Mouse (Mus musculus) forebrain, postnatal 0 days (tissue): ENCODE measurements around the gene Foxn1. TPM values are rescaled to one million over a fixed set of nuclear protein-coding genes. Genes with fewer than 3 reads are reported as not detected.

ENCODE experiments used
- ATAC-seq: fragments of 200-750 bp; cut with Nextera tagmentation; 2 replicates; pipeline ENCODE4 v1.8.0; 2017; ENCODE audit warnings: mild to moderate bottlenecking, moderate library complexity
- DNase-seq: peaks from one replicate; pipeline ENCODE4 v3.0.0-alpha.2; 2015
- H3K27ac ChIP-seq: fragments of 300-500 bp; sonication (generic); 2 replicates; pipeline ENCODE4 v1.5.1; 2014; ENCODE audit warnings: low read depth, mild to moderate bottlenecking, antibody characterized with exemption, low read length, moderate library complexity, mixed read lengths
- H3K27me3 ChIP-seq: fragments of 300-500 bp; sonication (generic); 2 replicates; pipeline ENCODE4 v1.6.1; 2014; ENCODE audit warnings: mild to moderate bottlenecking, low read length, mixed read lengths; ENCODE audit not compliant: insufficient read depth
- H3K36me3 ChIP-seq: fragments of 300-500 bp; sonication (generic); 2 replicates; pipeline ENCODE4 v1.6.1; 2014; ENCODE audit warnings: mild to moderate bottlenecking, moderate library complexity; ENCODE audit not compliant: insufficient read depth
- H3K4me1 ChIP-seq: fragments of 300-500 bp; sonication (generic); 2 replicates; pipeline ENCODE4 v1.6.1; 2014; ENCODE audit warnings: antibody characterized with exemption; ENCODE audit not compliant: insufficient read depth
- H3K4me2 ChIP-seq: fragments of 300-500 bp; sonication (generic); 2 replicates; pipeline ENCODE4 v1.6.1; 2014; ENCODE audit warnings: low read depth, mild to moderate bottlenecking, moderate library complexity
- H3K4me3 ChIP-seq: fragments of 300-500 bp; sonication (generic); 2 replicates; pipeline ENCODE4 v1.5.1; 2014; ENCODE audit warnings: low read depth, low read length, mixed read lengths
- H3K9ac ChIP-seq: fragments of 300-500 bp; sonication (generic); 2 replicates; pipeline ENCODE4 v1.6.1; 2014; ENCODE audit warnings: mild to moderate bottlenecking
- H3K9me3 ChIP-seq: fragments of 300-500 bp; sonication (generic); 2 replicates; pipeline ENCODE4 v1.6.1; 2016; ENCODE audit warnings: low read length
- CTCF ChIP-seq: sonication (generic); IDR thresholded peaks from 2 replicates; pipeline ENCODE4 v1.5.1; 2016; ENCODE audit warnings: antibody characterized with exemption, control low read depth, low read depth
- WGBS: fragments of 180-500 bp; shearing (Covaris S2); extraction: QIAGEN DNeasy Blood & Tissue Kit; methylation state at CpG from one replicate; pipeline ENCODE4 v1.1.7; 2014; 5-methylcytosine and 5-hydroxymethylcytosine counted together
- polyA plus RNA-seq: library from polyadenylated mRNA; unstranded; fragments of >200 nt; fragmentation: Nextera tagmentation; extraction: Ambion mirVana; gene quantifications from 2 replicates; pipeline ENCODE4 v1.2.1, GENCODE M21; 2015
- total RNA-seq: library from RNA; depleted of rRNA; stranded (reverse); fragments of >200 nt; gene quantifications from 2 replicates; pipeline ENCODE4 v1.2.3, GENCODE M21; 2014

Foxn1 gene
- total and polyA plus RNA-seq, 2 experiments from 2014 or later, result not detected

DNA sequence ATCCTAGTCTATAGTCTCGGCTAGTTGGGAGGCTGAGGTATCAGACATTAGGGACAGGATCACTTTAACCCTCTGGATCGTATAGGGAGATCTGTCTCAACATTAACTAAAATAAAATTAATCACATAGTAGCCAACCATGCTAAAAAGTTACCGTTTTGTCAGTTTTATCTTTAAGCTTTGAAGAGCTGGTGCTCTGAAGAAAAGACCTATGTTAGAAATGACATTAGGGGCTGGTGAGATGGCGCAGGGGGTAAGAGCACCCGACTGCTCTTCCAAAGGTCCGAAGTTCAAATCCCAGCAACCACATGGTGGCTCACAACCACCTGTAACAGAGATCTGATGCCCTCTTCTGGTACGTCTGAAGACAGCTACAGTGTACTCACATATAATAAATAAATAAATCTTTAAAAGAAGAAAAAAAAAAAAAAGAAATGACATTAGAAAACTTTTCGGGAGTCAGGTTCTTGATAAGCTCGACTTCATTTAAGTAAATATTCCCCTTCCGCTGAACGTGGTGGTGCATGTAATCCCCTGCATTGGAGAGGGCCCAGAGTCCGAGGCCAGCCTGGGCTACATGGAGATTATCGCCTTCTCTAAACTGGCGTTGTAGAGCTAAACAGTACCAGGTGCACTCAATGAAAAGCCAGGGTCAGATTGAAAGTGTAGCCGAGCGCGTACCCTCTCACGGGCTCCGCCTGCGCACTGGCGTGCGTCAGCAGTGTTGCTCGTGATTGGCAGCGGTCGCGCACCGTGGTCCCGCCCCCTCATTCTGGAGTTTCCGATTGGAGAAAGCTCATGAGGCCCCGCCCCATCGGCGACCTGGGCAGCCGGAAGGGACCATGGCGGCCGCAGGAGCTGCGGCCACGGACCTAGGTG lies 58.5 kb downstream of the Foxn1 start, which contains the start of gene Pigs:
Pigs (plus strand) TSS at position 782 of the 878 bp plus-strand sequence.
- peak; percentile 94 for DNase-seq
- H3K27ac ChIP-seq, result 0 out of 2 replicates have a peak within 1 kb of the TSS, but pooled peaks have one; percentile 50
- ATAC-seq, result peak; percentile 98
- H3K4me2 ChIP-seq, result peak within 1 kb of the TSS; percentile 66
- H3K36me3 ChIP-seq, result 0 out of 2 replicates have a peak, but pooled peaks cover 1% of the 10 kb centered on the region
- no peaks in the 10 kb centered on the region for H3K9me3 ChIP-seq
- H3K4me3 ChIP-seq, result peak within 1 kb of the TSS; percentile 88
- 15% methylated on average over 37 of the region's 37 CpGs for WGBS
- TF ChIP-seq CTCF, result peak; percentile 34; the same call in 1 of the 2 replicates
- H3K9ac ChIP-seq, result peak within 1 kb of the TSS; percentile 81
- no peaks in the 10 kb centered on the region for H3K4me1 ChIP-seq
- no peaks in the 10 kb centered on the region for H3K27me3 ChIP-seq

GRCm38 (mm10) chr11:78327215-78327614 lies 59.1 kb downstream of the Foxn1 start:
- DNase-seq (no peak), ATAC-seq (no peak)
- Histone ChIP-seq H3K4me1 (no peaks in the 10 kb centered on the region), H3K9ac (no peak overlapping the region), H3K36me3 (no peaks in the 10 kb centered on the region), H3K4me3 (no peak overlapping the region), H3K27me3 (no peaks in the 10 kb centered on the region), H3K27ac (no peak overlapping the region), H3K9me3 (no peaks in the 10 kb centered on the region), H3K4me2 (no peak overlapping the region)
- WGBS, result 87% methylated on average over 4 of the region's 4 CpGs
- TF ChIP-seq CTCF, result no peak

DNA sequence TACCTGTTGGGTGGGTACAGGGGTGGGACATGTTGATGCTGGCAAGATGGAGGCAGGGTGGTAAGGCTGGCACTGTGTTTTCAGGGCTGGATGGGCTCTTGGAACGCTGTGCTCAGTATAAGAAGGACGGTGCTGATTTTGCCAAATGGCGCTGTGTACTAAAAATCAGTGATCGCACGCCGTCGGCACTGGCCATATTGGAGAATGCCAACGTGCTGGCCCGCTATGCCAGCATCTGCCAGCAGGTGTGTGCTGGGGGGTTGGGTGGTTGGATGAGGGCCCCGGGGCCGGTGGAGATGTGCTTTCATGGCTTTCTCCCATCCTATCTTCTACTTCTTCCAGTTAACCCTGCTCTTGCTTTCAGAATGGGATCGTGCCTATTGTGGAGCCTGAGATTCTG lies 61.4 kb downstream of the Foxn1 start:
- DNase-seq, result no peak
- Histone ChIP-seq H3K27me3 (no peaks in the 10 kb centered on the region), H3K9me3 (no peaks in the 10 kb centered on the region), H3K9ac (no peak overlapping the region), H3K4me2 (peak overlapping the region; percentile 37), H3K4me1 (no peaks in the 10 kb centered on the region), H3K36me3 (no peaks in the 10 kb centered on the region), H3K27ac (no peak overlapping the region), H3K4me3 (no peak overlapping the region)
- no peak; the same call in 1 of the 2 replicates for TF ChIP-seq CTCF
- WGBS, result 79% methylated on average over 12 of the region's 12 CpGs
- ATAC-seq, result no peak

- ATAC-seq (no peak), DNase-seq (peak; percentile 47)
- no peaks in the 10 kb centered on the region for H3K9me3 ChIP-seq
- H3K36me3 ChIP-seq, result no peaks in the 10 kb centered on the region
- H3K27me3 ChIP-seq, result no peaks in the 10 kb centered on the region
- no peak overlapping the region for H3K4me3 ChIP-seq
- TF ChIP-seq CTCF, result no peak
- H3K4me1 ChIP-seq, result no peaks in the 10 kb centered on the region
- H3K9ac ChIP-seq, result no peak overlapping the region
- H3K4me2 ChIP-seq, result peak overlapping the region; percentile 37
- WGBS, result 53% methylated on average over 15 of the region's 15 CpGs
- H3K27ac ChIP-seq, result peak overlapping the region; percentile 60
These were observed 62.2 kb downstream of the Foxn1 start for GRCm38 (mm10) chr11:78324000-78324785.

DNA sequence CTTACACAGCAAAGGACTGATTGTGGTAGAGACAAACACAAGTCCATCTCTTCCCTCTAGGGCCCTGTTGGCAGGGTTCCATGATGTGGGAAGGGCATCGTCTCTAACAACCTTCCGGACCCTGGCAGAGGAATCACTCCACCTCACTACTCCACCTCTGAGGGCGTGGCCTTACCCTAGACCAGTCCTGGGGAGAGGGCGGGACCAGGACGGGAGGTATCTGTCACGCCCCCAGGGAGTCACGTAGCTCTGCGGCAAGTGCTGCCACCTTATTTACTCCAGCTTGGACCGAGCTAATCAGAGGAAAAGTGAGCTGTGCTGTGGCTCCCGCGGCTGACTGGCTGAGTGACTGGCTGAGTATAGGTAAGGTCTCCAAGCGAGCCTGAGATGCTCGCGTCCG lies 63.5 kb downstream of the Foxn1 start, which contains the start of gene Aldoc:
Aldoc (plus strand) TSS at position 109 of the 400 bp plus-strand sequence.
- WGBS, result 4% methylated on average over 15 of the region's 15 CpGs
- H3K4me1 ChIP-seq, result no peaks in the 10 kb centered on the region
- H3K36me3 ChIP-seq, result no peaks in the 10 kb centered on the region
- H3K4me3 ChIP-seq, result peak within 1 kb of the TSS; percentile 22
- ATAC-seq (peak; percentile 87), DNase-seq (peak; percentile 74)
- H3K27ac ChIP-seq, result peak within 1 kb of the TSS; percentile 60
- 0 out of 2 replicates have a peak within 1 kb of the TSS, but pooled peaks have one; percentile 0 for H3K9ac ChIP-seq
- no peaks in the 10 kb centered on the region for H3K27me3 ChIP-seq
- H3K4me2 ChIP-seq, result peak within 1 kb of the TSS; percentile 37
- TF ChIP-seq CTCF, result no peak
- H3K9me3 ChIP-seq, result no peaks in the 10 kb centered on the region

- ATAC-seq (peak; percentile 66), DNase-seq (peak; percentile 25)
- H3K36me3 ChIP-seq, result no peaks in the 10 kb centered on the region
- peak overlapping the region; percentile 60 for H3K27ac ChIP-seq
- H3K9me3 ChIP-seq, result no peaks in the 10 kb centered on the region
- WGBS, result 20% methylated on average over 2 of the region's 2 CpGs
- H3K9ac ChIP-seq, result 0 out of 2 replicates have a peak overlapping the region, but pooled peaks have one; percentile 0
- H3K4me2 ChIP-seq, result peak overlapping the region; percentile 37
- H3K4me1 ChIP-seq, result no peaks in the 10 kb centered on the region
- peak overlapping the region; percentile 22 for H3K4me3 ChIP-seq
- no peaks in the 10 kb centered on the region for H3K27me3 ChIP-seq
- no peak for TF ChIP-seq CTCF
These were observed 64.1 kb downstream of the Foxn1 start for GRCm38 (mm10) chr11:78322076-78322831.
